Mouse (Mus musculus): ENCODE measurements around the gene Ssbp2. TPM values are rescaled to one million over a fixed set of nuclear protein-coding genes. Genes with fewer than 3 reads are reported as not detected.

Gene Ssbp2
- total and polyA plus RNA-seq, 3 experiments: 12.6 to 38.4 TPM; not detected in 1

DNA sequence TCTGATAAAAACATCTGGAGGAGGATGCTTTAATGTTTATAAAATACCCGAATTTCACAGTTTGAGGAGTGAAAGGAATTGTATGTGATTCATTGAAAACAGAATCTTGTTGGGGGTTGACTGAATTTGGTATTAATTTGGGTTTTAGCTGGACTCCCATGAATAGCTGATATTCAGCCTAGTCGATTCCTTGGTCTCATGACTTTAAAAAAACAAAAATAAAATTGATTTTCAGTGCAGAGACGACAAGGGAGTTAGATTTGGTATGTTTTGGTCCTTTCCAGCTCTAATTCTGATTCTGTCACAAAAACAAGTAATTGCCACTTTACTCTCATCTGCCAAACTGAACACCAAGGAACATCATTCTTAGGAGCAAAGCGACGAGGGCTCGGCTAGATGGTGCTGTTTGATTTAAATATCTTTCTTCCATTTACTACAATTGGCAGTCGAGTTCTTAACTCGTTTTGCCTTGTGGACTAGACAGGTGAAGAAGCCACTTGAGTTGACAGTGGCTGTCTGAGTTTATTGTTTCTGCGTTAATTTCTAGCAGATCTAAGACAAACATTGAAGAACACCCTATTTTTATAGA, 2.9 kb downstream of the Ssbp2 start:
- H3K79me2 ChIP-seq (ENCODE audit: control insufficient read depth, insufficient read depth, low read length, poor library complexity): peaks cover 33% of the 10 kb centered on the region
- H3K9me3 ChIP-seq (replicated peaks; ENCODE audit: insufficient read depth, low read length): no peaks in the 10 kb centered on the region
- peak overlapping the region; percentile 19; the same call in 1 of the 2 replicates for H3K9ac ChIP-seq (ENCODE audit: control insufficient read depth, low read depth, low read length, poor library complexity, severe bottlenecking)
- H3K4me3 ChIP-seq (ENCODE audit: control insufficient read depth in 1 of 2, insufficient read depth in 1 of 2, low read depth in 2 of 2, low read length in 2 of 2): peak overlapping the region; percentile 6 to 72; a peak in 2 of 4 replicates
- H3K27ac ChIP-seq (ENCODE audit: control insufficient read depth, low read depth, low read length): peak overlapping the region; percentile 7; the same call in 1 of the 2 replicates
- TF ChIP-seq GABPA (IDR thresholded peaks at IDR 0.05; ENCODE audit: low read depth, low read length) (no peak), ELF1 (IDR thresholded peaks at IDR 0.05; ENCODE audit: low read depth, low read length) (no peak), SMC3 (IDR thresholded peaks at IDR 0.05; ENCODE audit: low read depth, low read length) (peak; percentile 58), TCF12 (IDR thresholded peaks at IDR 0.05; ENCODE audit: low read depth, low read length) (no peak), BHLHE40 (IDR thresholded peaks at IDR 0.05; ENCODE audit: borderline replicate concordance, low read depth, low read length) (no peak; the same call in 1 of the 2 replicates), NRF1 (IDR thresholded peaks at IDR 0.05; ENCODE audit: insufficient read depth, low read depth, low read length, poor library complexity, severe bottlenecking) (no peak), MAX (IDR thresholded peaks at IDR 0.05; ENCODE audit: low read length) (no peak), TBP (IDR thresholded peaks at IDR 0.05; ENCODE audit: low read depth, low read length) (no peak), MEF2A (IDR thresholded peaks at IDR 0.05; ENCODE audit: extremely low read depth, insufficient replicate concordance, low read depth, low read length, poor library complexity, severe bottlenecking) (no peak), SIN3A (IDR thresholded peaks at IDR 0.05; ENCODE audit: low read length) (peak; percentile 63), RCOR1 (IDR thresholded peaks at IDR 0.05; ENCODE audit: low read depth, low read length) (no peak), MAZ (IDR thresholded peaks at IDR 0.05; ENCODE audit: low read depth, low read length) (no peak; the same call in 1 of the 2 replicates), RAD21 (IDR thresholded peaks at IDR 0.05; ENCODE audit: low read depth, low read length) (peak; percentile 62), USF2 (IDR thresholded peaks at IDR 0.05; ENCODE audit: borderline replicate concordance in 1 of 2, insufficient read depth in 1 of 2, low read depth in 1 of 2, low read length in 2 of 2) (no peak), MYC (IDR thresholded peaks at IDR 0.05; ENCODE audit: low read depth, low read length) (no peak), POLR2AphosphoS5 (IDR thresholded peaks at IDR 0.05; ENCODE audit: borderline replicate concordance, low read depth, low read length) (no peak), MYB (IDR thresholded peaks at IDR 0.05; ENCODE audit: low read depth, low read length) (no peak), ZKSCAN1 (IDR thresholded peaks at IDR 0.05; ENCODE audit: low read depth, low read length) (no peak), CHD1 (IDR thresholded peaks at IDR 0.05; ENCODE audit: low read depth, low read length) (peak; percentile 54; the same call in 1 of the 2 replicates), HCFC1 (IDR thresholded peaks at IDR 0.05; ENCODE audit: low read depth, low read length) (0 out of 2 replicates have a peak, but pooled peaks have one; percentile 9), KAT2A (conservative IDR thresholded peaks at IDR 0.05; ENCODE audit: low read depth, low read length) (no peak), CTCF (IDR thresholded peaks at IDR 0.05 in 2 of 3, conservative IDR thresholded peaks at IDR 0.05 in 1 of 3; ENCODE audit: control insufficient read depth in 1 of 3, insufficient read depth in 1 of 3, low read depth in 2 of 3, low read length in 3 of 3, poor library complexity in 1 of 3, severe bottlenecking in 1 of 3) (peak in 1 of 3 experiments; percentile 57; a peak in 2 of 6 replicates), ZNF384 (IDR thresholded peaks at IDR 0.05; ENCODE audit: low read depth, low read length) (no peak), USF1 (IDR thresholded peaks at IDR 0.05; ENCODE audit: low read depth, low read length) (no peak), ZMIZ1 (IDR thresholded peaks at IDR 0.05; ENCODE audit: low read depth, low read length) (no peak), GATA1 (IDR thresholded peaks at IDR 0.05; ENCODE audit: low read depth, low read length) (no peak), ETS1 (IDR thresholded peaks at IDR 0.05; ENCODE audit: low read depth, low read length) (no peak), ZC3H11A (IDR thresholded peaks at IDR 0.05; ENCODE audit: low read depth, low read length) (peak; percentile 58), E2F4 (IDR thresholded peaks at IDR 0.05; ENCODE audit: borderline replicate concordance, low read depth, low read length) (no peak), TAL1 (IDR thresholded peaks at IDR 0.05; ENCODE audit: low read length) (no peak), JUND (IDR thresholded peaks at IDR 0.05; ENCODE audit: low read depth, low read length) (no peak), CHD2 (IDR thresholded peaks at IDR 0.05; ENCODE audit: low read length) (no peak), MXI1 (IDR thresholded peaks at IDR 0.05; ENCODE audit: low read depth, low read length) (peak; percentile 41)
- no peaks in the 10 kb centered on the region for H3K27me3 ChIP-seq (ENCODE audit: control insufficient read depth in 1 of 2, insufficient read depth in 2 of 2, low read length in 2 of 2)
- DNase-seq (ENCODE audit: low read depth, low spot score): peak; percentile 61
- peaks cover 0 to 36% of the 10 kb centered on the region in 2 experiments; a peak in 2 of 4 replicates for H3K36me3 ChIP-seq (ENCODE audit: control insufficient read depth in 1 of 2, insufficient read depth in 2 of 2, low read length in 2 of 2)
- peaks cover 11 to 25% of the 10 kb centered on the region in 2 experiments for H3K4me1 ChIP-seq (ENCODE audit: control insufficient read depth in 1 of 2, insufficient read depth in 2 of 2, low read length in 2 of 2)

Data from MEL (cell line).